Mouse (Mus musculus) forebrain, embryonic 12.5 days (tissue): ENCODE measurements at regions not wholly inside any gene's neighbourhood (a gene's known extent, or its start where the extent isn't known, plus 50 kb on each side); places are given as distances from the start of the nearest gene placed in this dataset.
A peak's percentile ranks its signal among the peaks of the same experiment; 100 is the strongest.

Source experiments
- ATAC-seq: fragments of 200-750 bp; cut with Nextera tagmentation; 2 replicates; pipeline ENCODE4 v1.8.0; 2017; ENCODE audit warnings: moderate TSS enrichment; ENCODE audit not compliant: low FRiP score
- H3K27ac ChIP-seq: fragments of 300-500 bp; sonication (generic); 2 replicates; pipeline ENCODE4 v1.5.1; 2016; ENCODE audit warnings: mild to moderate bottlenecking
- H3K27me3 ChIP-seq: fragments of 300-500 bp; sonication (generic); 2 replicates; pipeline ENCODE4 v1.6.1; 2016; ENCODE audit warnings: mild to moderate bottlenecking
- H3K36me3 ChIP-seq: fragments of 300-500 bp; sonication (generic); replicated peaks from 2 replicates; pipeline ENCODE4 v1.6.1; 2016; ENCODE audit warnings: mild to moderate bottlenecking
- H3K4me1 ChIP-seq: fragments of 300-500 bp; sonication (generic); 2 replicates; pipeline ENCODE4 v1.6.1; 2016
- H3K4me2 ChIP-seq: fragments of 300-500 bp; sonication (generic); 2 replicates; pipeline ENCODE4 v1.6.1; 2016; ENCODE audit warnings: mild to moderate bottlenecking, moderate library complexity
- H3K4me3 ChIP-seq: fragments of 300-500 bp; sonication (generic); replicated peaks from 2 replicates; pipeline ENCODE4 v1.5.1; 2016; ENCODE audit warnings: mild to moderate bottlenecking
- H3K9ac ChIP-seq: fragments of 300-500 bp; sonication (generic); 2 replicates; pipeline ENCODE4 v1.6.1; 2016; ENCODE audit warnings: mild to moderate bottlenecking
- H3K9me3 ChIP-seq: fragments of 300-500 bp; sonication (generic); 2 replicates; pipeline ENCODE4 v1.6.1; 2016
- WGBS: fragments of 180-500 bp; shearing (Covaris S2); methylation state at CpG from one replicate; pipeline ENCODE4 v1.1.7; 2016; 5-methylcytosine and 5-hydroxymethylcytosine counted together

DNA sequence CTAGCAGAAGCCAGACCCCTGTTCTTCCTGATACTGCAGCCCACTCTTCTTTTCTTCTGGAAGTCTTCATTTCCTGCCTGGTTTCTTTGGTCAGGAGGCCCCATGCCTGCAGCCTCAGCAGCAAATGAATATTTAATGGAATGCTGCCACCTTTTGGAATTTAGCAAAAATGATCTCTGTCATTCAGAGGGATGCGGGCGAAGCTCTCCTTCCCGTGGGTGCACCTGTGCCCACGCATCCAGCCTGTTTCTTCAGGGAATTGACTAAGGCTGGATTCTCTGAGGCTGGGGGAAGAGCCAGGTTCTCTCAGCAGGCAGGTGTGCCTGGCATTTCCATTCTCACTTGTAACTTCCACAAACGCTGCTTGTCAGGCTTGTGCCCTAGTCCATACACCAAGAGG lies 279.1 kb upstream of the Eef2kmt start:
- H3K4me2 ChIP-seq = no peak overlapping the region
- H3K4me3 ChIP-seq = no peak overlapping the region
- H3K9ac ChIP-seq = no peak overlapping the region
- ATAC-seq = no peak
- H3K9me3 ChIP-seq = no peaks in the 10 kb centered on the region
- no peak overlapping the region for H3K27ac ChIP-seq
- peaks cover 27% of the 10 kb centered on the region; the same call in 1 of the 2 replicates for H3K27me3 ChIP-seq
- WGBS = 66% methylated on average over 5 of the region's 5 CpGs
- no peaks in the 10 kb centered on the region for H3K36me3 ChIP-seq
- peaks cover 14% of the 10 kb centered on the region for H3K4me1 ChIP-seq

DNA sequence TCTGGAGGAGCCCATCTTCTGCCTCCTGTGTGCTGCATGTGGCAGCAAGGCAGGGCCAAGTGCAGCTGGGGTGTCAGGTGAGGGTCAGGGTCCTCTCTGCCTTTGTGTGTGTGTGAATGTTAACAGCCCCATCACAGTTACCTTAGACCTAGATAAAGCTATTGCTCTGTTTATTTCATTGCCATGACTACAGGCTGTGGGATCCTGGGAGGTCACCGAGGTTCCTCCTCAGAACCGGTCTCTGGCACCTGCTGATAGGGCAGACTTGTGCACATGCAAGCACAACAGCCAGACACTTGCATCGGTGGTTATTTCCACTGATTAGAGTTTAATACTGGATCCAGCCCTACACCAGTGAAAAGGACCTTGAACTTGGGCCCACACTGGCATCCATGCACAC lies 278.6 kb upstream of the Eef2kmt start:
- Histone ChIP-seq H3K36me3 (no peaks in the 10 kb centered on the region), H3K4me1 (peaks cover 14% of the 10 kb centered on the region), H3K9me3 (no peaks in the 10 kb centered on the region), H3K4me3 (no peak overlapping the region), H3K27me3 (peaks cover 25% of the 10 kb centered on the region; the same call in 1 of the 2 replicates), H3K9ac (no peak overlapping the region), H3K27ac (no peak overlapping the region), H3K4me2 (no peak overlapping the region)
- no peak for ATAC-seq
- WGBS = 84% methylated on average over 3 of the region's 3 CpGs

DNA sequence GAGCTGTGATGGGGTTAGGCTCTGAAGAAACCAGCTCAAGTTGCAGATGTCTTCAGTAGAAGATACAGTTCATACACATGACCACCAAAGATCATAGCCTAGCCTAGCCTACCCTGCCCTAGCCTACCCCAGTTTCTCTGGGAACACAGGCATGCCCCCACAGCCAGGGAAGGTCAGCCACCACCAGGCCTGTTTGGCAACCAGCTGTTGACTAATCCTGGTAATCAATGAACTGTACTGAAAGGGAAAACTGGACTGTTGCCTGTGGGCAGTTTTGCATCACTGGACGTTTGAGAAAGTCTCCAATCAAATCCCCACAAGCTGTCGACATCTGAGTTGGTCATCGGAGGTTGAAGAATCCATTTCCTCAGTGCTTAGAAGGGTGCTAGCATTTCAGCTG lies 276.5 kb upstream of the Eef2kmt start:
- Histone ChIP-seq H3K4me1 (peaks cover 12% of the 10 kb centered on the region), H3K4me3 (no peak overlapping the region), H3K36me3 (no peaks in the 10 kb centered on the region), H3K27ac (no peak overlapping the region), H3K27me3 (peaks cover 20% of the 10 kb centered on the region; the same call in 1 of the 2 replicates), H3K4me2 (no peak overlapping the region), H3K9ac (no peak overlapping the region), H3K9me3 (no peaks in the 10 kb centered on the region)
- ATAC-seq = no peak
- 77% methylated on average over 3 of the region's 3 CpGs for WGBS

DNA sequence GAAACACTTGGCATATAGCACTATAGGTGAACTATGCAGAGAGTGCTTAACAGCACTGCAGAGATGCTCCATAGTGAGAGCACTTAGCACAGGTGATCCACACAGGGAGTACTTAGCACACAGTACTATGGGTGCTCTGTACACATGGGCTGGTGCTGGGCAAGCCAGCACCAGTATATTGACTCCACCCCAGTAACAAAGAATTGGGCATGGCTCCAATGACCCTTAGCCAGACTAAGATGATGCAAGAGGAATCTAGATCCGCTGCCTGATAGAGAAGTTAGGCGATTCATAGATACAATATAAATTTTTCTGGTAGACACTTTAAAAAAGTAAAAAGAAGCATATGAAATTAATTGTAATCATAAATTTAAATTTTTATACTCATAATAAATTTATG lies 274.0 kb upstream of the Eef2kmt start:
- H3K27me3 ChIP-seq = peaks cover 10% of the 10 kb centered on the region; the same call in 1 of the 2 replicates
- H3K27ac ChIP-seq = no peak overlapping the region
- ATAC-seq = no peak
- H3K9ac ChIP-seq = no peak overlapping the region
- no peak overlapping the region for H3K4me3 ChIP-seq
- H3K4me2 ChIP-seq = no peak overlapping the region
- no peaks in the 10 kb centered on the region for H3K9me3 ChIP-seq
- H3K4me1 ChIP-seq = no peaks in the 10 kb centered on the region; the same call in 1 of the 2 replicates
- no peaks in the 10 kb centered on the region for H3K36me3 ChIP-seq
- 91% methylated on average over 2 of the region's 2 CpGs for WGBS

DNA sequence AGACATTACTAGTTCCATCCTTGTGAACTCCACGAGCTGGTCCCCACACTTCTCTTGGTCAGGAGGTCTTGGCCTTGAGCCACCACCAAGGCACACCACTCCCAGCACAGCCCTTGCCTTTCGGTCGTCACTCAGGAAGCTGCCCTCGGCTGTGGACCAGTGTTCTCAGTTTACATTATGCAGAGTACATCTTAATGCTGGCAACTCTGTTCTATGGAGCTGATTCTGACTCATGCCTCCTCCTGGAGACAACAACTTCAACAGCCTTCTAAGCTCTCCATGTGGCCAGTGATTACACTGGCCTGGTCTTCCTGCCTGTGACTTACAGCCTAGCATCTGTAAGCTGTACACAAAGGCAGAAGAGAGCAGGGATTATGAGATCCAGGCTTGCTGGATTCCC lies 272.2 kb upstream of the Eef2kmt start:
- 76% methylated on average over 4 of the region's 4 CpGs for WGBS
- Histone ChIP-seq H3K9ac (no peak overlapping the region), H3K27ac (no peak overlapping the region), H3K4me2 (no peak overlapping the region), H3K9me3 (no peaks in the 10 kb centered on the region), H3K36me3 (no peaks in the 10 kb centered on the region), H3K4me3 (no peak overlapping the region), H3K4me1 (no peaks in the 10 kb centered on the region; the same call in 1 of the 2 replicates), H3K27me3 (no peaks in the 10 kb centered on the region)
- ATAC-seq = no peak

DNA sequence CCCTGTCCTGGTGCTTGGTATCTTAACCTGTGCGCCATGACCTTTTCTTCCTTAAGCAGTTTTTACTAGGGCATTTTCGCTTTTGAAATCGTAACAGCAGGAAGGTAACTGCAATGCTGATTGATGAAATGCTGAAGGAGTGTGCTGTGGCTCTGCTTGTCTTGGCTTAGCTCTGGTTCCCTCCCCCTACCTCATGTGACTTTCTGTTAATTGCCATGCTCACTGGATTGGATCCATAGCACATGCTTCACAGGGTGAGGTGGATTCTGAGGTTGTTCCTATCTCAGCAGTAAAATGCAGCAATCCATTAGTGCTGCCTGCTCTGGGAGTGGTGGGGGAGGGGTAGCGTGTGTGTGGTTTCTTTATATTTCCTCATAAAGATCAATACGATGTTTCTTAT lies 268.6 kb upstream of the Eef2kmt start:
- H3K36me3 ChIP-seq = no peaks in the 10 kb centered on the region
- ATAC-seq = no peak
- 88% methylated on average over 5 of the region's 5 CpGs for WGBS
- no peaks in the 10 kb centered on the region for H3K9me3 ChIP-seq
- H3K4me2 ChIP-seq = no peak overlapping the region
- no peak overlapping the region for H3K4me3 ChIP-seq
- no peak overlapping the region for H3K9ac ChIP-seq
- no peaks in the 10 kb centered on the region; the same call in 1 of the 2 replicates for H3K4me1 ChIP-seq
- H3K27me3 ChIP-seq = no peaks in the 10 kb centered on the region
- no peak overlapping the region for H3K27ac ChIP-seq

DNA sequence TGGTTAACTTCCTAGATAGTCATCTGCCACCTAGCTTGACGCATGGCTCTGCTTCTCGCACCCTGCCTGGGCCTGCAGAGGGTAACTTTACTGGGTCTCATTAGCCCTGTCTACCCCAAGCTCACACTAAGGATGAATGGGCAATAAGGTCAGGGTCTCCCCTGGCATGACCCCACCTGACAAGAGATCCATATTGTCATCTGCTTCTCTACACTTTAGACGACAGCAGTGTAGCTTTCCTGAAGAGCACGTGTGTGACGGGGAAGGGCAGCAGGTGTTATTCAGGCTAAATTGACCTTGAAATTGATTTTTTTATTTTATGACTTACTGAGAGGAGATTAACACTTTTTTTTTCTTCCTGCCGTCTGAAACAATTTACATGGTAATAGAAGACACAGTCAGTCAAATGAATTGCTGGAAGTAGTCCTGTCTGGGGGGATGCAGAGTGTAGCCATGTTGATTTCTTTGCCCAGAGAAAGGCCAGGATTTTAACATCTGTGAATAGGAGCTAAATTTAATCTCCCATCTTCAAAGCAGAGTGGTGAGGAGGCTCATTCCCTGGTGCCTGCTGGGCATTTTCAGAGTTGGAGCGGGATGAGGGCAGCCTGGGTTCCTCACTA lies 267.7 kb upstream of the Eef2kmt start:
- ATAC-seq = peak; percentile 30; the same call in 1 of the 2 replicates
- WGBS = 68% methylated on average over 7 of the region's 7 CpGs
- no peaks in the 10 kb centered on the region for H3K27me3 ChIP-seq
- no peaks in the 10 kb centered on the region for H3K9me3 ChIP-seq
- H3K27ac ChIP-seq = no peak overlapping the region
- no peak overlapping the region for H3K9ac ChIP-seq
- H3K4me1 ChIP-seq = no peaks in the 10 kb centered on the region; the same call in 1 of the 2 replicates
- no peaks in the 10 kb centered on the region for H3K36me3 ChIP-seq
- no peak overlapping the region for H3K4me3 ChIP-seq
- no peak overlapping the region for H3K4me2 ChIP-seq

DNA sequence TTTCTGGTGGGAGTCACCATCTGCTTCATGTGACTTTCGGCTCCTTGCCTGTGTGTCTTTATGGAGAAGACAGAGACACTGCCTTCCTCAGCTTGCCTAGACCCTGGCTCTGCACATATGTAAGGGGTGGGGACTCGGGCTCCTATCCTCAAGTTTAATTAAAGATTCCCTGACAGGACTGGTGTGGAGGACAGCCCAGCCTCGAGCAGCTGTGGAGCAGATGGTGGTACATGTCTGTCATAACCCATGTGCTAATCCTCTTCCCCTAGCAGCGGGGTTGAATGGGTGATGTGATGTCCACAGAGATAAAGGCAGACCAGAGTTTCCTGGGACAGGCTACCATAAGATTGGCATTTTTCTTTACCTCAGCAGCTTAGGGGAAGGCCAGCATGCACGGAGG lies 262.0 kb upstream of the Eef2kmt start:
- no peak for ATAC-seq
- H3K9ac ChIP-seq = no peak overlapping the region
- H3K4me1 ChIP-seq = peaks cover 7% of the 10 kb centered on the region
- H3K27ac ChIP-seq = no peak overlapping the region
- no peaks in the 10 kb centered on the region for H3K36me3 ChIP-seq
- H3K4me3 ChIP-seq = no peak overlapping the region
- no peak overlapping the region for H3K4me2 ChIP-seq
- 71% methylated on average over 5 of the region's 5 CpGs for WGBS
- no peaks in the 10 kb centered on the region for H3K9me3 ChIP-seq
- H3K27me3 ChIP-seq = no peaks in the 10 kb centered on the region

DNA sequence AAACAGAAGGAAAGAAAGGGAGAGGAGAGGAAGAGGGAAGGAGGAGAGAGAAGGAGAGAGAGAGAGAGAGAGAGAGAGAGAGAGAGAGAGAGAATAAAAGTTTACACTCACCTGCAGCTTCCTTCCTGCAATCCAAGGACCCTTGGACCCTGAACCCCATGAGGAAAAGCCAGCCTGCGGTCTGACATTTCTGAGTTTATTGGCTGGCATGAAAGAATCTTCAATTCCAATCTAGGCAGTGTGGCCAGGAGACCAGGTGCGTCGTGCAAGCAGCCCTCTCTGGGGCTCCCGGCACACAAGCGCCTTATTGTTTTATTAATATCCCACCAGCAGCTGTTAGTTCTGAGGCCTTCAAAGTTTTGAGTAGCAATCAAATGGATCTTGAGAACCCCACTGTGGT lies 260.1 kb upstream of the Eef2kmt start:
- no peak overlapping the region for H3K4me2 ChIP-seq
- H3K36me3 ChIP-seq = no peaks in the 10 kb centered on the region
- H3K27me3 ChIP-seq = no peaks in the 10 kb centered on the region
- WGBS = 75% methylated on average over 5 of the region's 5 CpGs
- peaks cover 7% of the 10 kb centered on the region for H3K4me1 ChIP-seq
- no peak overlapping the region for H3K4me3 ChIP-seq
- no peaks in the 10 kb centered on the region for H3K9me3 ChIP-seq
- no peak for ATAC-seq
- no peak overlapping the region for H3K27ac ChIP-seq
- H3K9ac ChIP-seq = no peak overlapping the region

DNA sequence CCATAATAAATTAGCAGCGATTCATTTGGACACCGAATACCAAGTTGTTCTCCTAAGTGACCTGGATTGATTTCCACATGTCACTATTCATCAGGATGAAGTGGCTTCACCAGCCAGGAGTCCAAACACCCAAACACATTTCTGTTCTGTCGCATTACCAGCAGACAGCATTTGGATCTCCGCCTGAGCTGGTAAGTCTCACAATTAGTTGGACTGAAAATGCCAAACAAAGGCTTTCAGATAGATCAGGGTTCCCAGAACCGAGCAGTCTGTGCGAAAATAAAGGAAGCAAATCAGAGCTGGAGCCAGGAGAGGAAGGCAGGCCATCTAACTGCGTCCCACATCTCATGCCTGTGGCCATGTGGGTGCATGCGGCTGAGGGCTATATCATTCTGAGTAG lies 251.5 kb upstream of the Eef2kmt start:
- no peaks in the 10 kb centered on the region for H3K36me3 ChIP-seq
- no peaks in the 10 kb centered on the region; the same call in 1 of the 2 replicates for H3K4me1 ChIP-seq
- no peak for ATAC-seq
- H3K9ac ChIP-seq = no peak overlapping the region
- 78% methylated on average over 8 of the region's 8 CpGs for WGBS
- no peak overlapping the region for H3K27ac ChIP-seq
- H3K4me2 ChIP-seq = no peak overlapping the region
- H3K4me3 ChIP-seq = no peak overlapping the region
- H3K27me3 ChIP-seq = 0 out of 2 replicates have a peak, but pooled peaks cover 7% of the 10 kb centered on the region
- H3K9me3 ChIP-seq = no peaks in the 10 kb centered on the region

DNA sequence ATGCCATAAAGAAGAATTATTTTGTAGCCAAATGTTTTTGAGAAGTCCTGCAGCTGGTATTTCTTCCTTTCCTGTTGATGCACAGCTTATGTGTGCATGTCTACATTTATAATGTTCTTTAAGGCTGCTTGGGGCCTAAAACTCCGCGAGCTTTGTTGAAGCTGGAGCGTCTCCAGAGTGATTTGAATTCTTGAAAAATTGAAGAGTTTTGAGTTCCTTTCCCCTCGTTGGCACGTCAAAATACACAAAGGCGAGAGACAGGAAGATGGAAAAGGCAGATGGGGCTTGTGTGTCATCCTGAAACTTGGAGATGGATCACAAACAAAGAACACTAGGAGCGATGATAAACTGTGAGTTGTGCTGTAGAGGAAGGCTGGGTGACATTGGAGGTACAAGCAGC lies 246.2 kb upstream of the Eef2kmt start:
- Histone ChIP-seq H3K4me3 (no peak overlapping the region), H3K9me3 (no peaks in the 10 kb centered on the region), H3K4me1 (no peaks in the 10 kb centered on the region), H3K27me3 (0 out of 2 replicates have a peak, but pooled peaks cover 2% of the 10 kb centered on the region), H3K27ac (no peak overlapping the region), H3K4me2 (no peak overlapping the region), H3K36me3 (no peaks in the 10 kb centered on the region), H3K9ac (no peak overlapping the region)
- no peak for ATAC-seq
- WGBS = 93% methylated on average over 7 of the region's 7 CpGs

DNA sequence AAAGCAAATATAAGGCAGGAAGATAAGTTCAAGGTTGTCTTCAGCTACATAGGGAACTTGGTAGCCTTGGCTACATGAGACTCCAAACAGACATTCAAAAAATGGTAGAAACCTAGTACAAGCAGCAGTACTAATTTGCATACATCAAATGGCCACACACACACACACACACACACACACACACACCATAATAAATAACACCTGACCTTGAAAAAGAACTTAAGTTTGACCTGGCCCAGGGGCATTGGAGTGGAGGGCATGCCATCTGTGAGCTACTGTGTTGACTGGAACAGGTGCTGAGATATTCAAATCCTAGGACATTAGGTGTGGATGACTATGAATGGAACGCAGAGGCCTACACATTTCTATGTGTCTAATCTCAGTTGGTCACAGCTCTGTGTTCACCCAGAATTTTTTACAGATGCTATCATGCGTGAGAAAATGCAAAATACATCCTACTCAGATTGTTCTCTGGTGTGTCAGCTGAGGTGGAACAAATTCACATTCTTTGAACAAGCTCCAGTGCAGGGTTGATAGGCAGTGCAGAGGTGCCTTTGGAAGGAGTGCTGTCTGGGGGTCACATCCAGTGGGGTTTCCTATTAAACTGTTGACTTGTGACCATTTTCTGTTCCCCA lies 240.4 kb upstream of the Eef2kmt start:
- peak; percentile 73; the same call in 1 of the 2 replicates for ATAC-seq

DNA sequence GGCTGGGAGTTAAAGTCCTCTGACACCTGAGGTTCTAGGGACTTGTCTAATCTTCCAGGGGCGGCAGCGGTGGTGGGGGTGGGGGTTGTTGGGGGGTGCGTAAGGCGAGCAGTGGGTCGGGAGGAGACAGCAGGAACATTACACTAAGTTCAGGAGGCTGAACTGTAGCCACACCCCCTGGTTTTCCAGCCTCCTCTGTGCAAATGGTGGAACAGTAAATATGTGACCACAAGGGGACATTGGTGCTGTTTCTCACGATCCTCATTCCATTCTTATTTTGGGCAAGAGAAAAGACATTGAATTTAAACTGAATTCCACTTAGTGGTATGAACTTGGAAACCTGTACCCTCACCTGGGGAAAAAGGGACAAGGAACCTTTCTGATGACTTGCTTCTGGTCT lies 237.6 kb upstream of the Eef2kmt start:
- Histone ChIP-seq H3K27ac (no peak overlapping the region), H3K4me1 (peaks cover 21% of the 10 kb centered on the region; the same call in 1 of the 2 replicates), H3K9me3 (no peaks in the 10 kb centered on the region), H3K4me2 (no peak overlapping the region), H3K27me3 (no peaks in the 10 kb centered on the region), H3K9ac (no peak overlapping the region), H3K36me3 (no peaks in the 10 kb centered on the region), H3K4me3 (no peak overlapping the region)
- no peak for ATAC-seq
- 38% methylated on average over 6 of the region's 6 CpGs for WGBS

More for the DNA sequence above, 240.4 kb upstream of the Eef2kmt start:
- no peak overlapping the region for H3K27ac ChIP-seq
- no peak overlapping the region for H3K9ac ChIP-seq
- H3K27me3 ChIP-seq = no peaks in the 10 kb centered on the region
- H3K4me1 ChIP-seq = peaks cover 21% of the 10 kb centered on the region; the same call in 1 of the 2 replicates
- no peaks in the 10 kb centered on the region for H3K36me3 ChIP-seq
- 54% methylated on average over 2 of the region's 2 CpGs for WGBS
- H3K9me3 ChIP-seq = no peaks in the 10 kb centered on the region
- no peak overlapping the region for H3K4me2 ChIP-seq
- H3K4me3 ChIP-seq = no peak overlapping the region
